Mouse (Mus musculus) MEL-GATA-1-ER (cell line): ENCODE measurements around the gene Fkbp4.
A peak's percentile ranks its signal among the peaks of the same experiment; 100 is the strongest.

Experiments used
- DNase-seq: peaks from one replicate; pipeline ENCODE4 v3.0.0-alpha.2; 2012; ENCODE audit warnings: low read depth; ENCODE audit errors: extremely low read depth

Fkbp4 gene

DNA sequence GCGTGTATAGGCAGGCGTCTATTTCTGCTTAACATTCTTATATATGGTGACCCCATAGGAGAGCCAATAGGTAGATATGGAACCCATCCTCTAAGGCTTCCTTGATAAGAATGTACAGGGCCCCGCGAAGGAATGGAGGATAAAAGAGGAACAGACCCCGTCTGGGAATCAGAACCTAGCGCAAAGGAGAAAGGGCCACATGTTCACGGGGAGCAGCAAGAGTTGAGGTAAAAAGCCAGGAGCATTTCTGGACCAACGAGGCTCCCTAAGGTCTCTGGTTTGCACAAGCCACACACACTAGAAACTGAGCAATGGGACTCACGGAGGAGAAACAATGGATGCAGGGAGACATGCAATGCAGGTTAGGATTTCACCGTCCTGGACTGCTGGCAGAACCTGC lies 1.2 kb downstream of the Fkbp4 start:
- DNase-seq: no peak

DNA sequence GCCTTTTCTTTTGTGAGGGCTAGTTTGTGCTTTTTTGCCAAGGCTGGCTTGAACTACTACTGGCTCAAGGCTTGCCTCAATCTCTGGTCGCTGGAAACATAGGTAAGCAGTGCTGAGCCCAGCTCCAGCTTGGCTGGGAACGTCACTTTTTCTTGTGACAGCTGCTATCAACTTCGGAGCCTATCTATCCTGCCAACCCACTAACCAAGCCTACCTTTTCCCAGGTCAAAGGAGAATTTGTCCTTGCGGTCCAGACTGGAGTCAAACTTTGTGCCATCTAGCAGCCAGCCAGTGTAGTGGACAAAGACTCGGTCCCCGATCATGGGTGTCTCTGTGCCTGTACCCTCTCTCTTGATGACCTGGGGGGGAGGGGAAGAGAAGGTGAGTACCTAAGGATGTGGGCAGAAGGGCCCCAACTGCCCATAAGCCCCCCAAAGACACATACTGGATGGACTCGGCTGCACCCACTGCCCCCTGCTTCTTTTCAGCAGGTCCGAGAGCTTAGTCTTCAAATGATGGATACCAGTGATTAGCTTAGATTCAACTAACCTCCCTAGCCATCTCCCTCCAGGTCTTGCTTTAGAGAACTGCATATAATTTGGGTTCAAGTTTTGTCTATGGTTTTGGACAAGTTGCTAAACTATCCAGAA lies 2.0 kb downstream of the Fkbp4 start:
- DNase-seq: no peak

DNA sequence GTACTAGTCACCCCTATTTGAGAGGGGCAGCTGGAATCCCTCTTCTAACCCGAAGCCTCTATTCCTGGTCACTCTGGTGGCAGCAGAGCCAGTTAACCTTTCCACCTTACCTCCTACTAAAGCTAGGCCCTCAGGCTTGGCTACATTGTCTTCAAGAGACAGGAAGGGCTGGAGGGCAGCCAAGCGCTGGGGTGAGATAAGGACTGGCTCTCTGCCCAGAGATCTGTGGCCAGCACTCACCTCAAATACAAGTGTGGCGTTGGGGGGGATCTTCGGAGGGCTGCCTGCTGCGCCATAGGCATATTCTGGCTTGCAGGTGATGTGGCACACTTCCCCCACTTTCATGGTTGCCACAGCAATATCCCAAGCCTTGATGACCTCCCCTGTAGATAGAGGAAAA lies 3.0 kb downstream of the Fkbp4 start:
- peak; percentile 74 for DNase-seq

DNA sequence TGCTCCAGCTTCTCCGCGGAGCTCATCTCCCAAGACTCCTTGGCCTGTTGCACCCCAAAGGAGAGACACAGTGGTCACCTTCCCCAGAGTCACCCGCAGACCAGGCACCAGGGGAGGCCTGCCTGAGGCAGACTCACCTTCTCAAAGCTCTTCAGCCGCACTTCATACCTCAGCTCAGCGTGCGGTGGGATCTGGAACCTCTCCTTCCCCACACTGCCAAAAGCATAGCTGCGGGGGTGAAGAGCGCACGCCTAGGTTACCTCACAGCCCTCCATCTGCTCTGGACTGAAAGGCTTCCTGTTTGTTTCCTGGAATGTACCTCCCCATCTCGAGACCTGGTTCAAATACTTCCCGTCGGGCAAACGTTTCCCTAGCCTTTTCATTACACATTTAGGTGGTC lies 4.9 kb downstream of the Fkbp4 start:
- DNase-seq: no peak

DNA sequence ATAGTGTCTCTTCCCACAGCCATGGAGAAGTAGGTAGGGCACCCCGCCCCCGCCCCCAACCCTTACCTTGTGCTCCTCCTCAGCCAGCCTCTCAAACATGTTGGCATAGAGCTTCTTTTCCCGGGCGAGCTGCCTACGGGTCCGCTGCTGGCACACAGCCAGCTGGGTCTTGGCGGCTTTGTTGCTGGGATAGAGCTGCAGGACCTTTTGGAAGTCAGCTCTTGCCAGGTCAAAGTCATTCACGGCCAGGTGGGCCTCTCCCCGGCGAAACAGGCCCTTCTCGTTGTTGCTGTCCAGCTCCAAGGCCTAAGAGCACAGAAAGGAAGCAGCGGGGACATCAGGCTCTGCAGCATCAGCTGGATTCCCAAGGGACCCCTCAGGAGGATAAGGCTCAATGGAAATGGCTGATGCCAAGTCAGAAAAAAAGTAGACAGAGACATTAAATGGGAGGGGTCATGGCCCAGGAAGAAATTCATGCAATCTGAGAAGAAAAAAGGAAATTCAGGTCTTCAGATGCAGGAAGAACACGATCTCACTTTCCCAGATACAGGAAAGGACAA lies 6.0 kb downstream of the Fkbp4 start:
- DNase-seq: no peak

DNA sequence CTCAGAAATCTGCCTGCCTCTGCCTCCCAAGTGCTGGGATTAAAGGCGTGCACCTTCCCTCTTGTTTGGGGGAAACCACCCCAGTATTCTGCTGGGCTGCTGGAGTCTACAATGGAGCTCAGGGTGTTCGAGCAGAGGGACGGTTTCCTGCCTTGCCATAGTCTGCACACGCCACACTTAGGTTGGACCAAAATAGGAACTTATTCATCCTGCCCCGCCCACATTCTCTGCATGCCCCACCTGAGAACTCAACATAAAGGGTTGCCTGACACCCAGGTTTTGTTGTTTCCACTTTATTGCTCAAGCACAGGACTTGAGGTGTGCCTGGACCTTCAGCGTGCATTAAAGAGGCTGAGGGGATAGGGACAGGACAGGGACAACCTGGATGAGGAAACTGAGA lies 8.7 kb downstream of the Fkbp4 start:
- DNase-seq: no peak

DNA sequence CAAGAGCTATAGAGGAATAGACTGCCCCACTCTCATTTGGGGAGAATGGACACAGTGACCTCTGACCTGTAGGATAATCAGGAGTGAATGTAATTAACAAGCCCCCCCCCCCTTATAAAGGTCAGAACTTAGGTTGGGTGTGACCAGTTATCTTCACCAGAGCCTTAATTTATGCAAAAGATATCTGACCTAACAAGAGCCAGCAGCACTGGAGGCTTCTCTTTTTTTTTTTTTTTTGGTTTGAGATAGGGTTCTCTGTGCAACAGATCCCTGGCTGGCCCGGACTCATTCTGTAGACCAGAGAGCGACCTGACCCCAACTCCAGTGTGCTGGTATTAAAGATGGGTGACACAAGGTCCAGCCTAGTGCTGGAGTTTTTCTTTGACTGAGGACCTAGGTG lies 9.2 kb downstream of the Fkbp4 start:
- no peak for DNase-seq

DNA sequence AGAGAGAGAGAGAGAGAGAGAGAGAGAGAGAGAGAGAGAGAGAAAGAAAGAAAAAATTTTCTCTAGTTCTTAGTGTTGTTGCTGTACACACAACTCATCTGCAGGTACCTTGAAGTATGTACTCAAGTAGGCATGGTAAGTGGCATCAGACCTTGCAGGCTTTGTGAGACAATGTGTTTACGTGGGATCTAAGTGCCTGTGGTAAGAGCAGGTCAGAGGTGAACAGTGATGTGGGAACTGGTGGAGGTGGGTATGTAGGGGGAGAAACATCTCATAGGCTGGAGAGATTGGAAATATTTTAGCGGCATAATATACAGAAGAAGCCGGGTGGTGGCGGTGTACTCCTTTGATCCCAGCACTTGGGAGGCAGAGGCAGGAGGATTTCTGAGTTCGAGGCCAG lies 10.9 kb downstream of the Fkbp4 start:
- DNase-seq: no peak

DNA sequence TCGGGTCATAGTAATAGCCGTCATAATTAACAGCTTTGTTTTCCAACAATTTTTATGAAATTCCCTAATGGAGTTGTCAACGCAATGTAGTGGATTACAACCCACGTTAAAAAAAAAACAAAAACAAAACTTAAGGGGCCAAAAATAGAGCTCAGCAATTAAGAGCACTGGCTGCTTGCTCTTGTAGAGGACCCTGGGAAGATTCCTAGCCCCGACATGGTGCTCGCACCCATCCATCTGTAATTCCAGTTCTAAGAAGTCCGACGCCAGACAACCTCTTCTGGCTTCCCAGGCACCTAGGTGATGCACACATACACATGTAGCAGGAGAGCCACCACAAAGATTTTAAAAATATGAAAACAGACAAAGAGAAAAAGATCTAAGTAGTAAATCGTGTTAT lies 13.4 kb downstream of the Fkbp4 start:
- no peak for DNase-seq

DNA sequence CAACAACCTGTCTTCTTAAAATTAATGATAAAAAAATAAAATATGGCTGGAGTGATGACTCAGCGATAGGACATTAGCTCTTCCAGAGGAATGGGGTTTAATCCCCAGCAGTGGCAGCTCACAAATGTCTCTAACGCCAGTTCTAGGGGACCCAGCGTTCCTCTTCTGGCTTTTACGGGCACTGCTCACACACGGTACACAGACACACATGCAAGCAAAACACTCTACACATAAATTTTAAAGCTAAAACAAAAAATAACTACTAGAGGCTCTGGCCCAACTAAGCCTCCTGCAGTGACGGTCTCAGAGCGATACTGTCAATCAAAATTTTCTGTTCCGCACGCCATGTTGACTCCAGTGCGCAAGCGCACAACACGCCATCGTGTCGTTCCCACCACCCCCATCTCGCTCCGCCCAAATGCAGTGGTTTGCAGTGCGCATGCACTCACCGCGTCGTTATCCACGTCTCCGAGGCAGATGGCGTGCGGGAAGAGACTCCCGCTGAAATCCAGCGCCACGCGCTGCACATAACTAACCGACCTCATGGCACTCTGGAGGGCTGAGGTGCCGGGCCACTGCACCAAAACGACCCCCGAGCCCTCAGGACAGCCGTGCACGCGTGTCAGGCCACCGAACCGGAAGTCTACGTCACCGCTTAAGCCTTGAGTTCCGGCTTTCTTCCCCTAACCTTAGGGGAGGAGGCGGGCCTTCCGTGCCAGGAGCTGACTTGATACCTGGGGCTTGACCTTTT lies 14.0 kb downstream of the Fkbp4 start, which contains the start of gene Itfg2:
Itfg2 (minus strand) TSS at position 663 of the 751 bp plus-strand sequence.
- DNase-seq: peak; percentile 86

DNA sequence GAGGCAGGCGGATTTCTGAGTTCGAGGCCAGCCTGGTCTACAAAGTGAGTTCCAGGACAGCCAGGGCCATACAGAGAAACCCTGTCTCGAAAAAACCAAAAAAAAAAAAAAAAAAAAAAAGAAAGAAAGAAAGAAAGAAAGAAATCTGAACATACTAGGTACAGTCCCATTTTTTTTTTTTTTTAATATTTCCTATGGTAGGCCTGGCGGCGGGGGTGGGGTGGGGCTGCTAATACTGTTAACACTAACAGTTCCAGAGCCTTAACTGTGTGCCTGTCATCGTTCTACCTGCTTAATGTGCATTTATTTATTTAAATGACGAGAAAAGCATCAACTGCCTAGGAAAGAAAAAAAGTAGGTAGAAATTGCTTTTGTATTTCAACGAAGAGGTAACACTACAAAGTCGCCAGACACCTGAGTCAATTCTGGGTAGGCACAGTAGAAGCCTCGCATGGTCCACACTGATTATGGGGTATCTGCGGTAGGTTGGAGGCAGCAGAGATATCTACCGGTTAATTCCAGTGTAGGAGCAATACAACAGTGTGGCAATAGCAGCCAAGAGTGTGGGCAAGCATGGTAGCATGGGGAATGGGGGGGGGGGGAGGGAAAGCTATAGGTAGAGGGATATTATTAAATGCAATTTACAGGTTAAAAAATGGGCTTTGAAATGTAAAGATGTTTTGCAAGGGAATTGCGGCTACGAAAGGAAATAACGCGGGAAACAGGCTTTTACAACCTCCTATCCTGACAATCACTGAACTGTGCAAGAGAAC lies 14.8 kb downstream of the Fkbp4 start:
- no peak for DNase-seq

DNA sequence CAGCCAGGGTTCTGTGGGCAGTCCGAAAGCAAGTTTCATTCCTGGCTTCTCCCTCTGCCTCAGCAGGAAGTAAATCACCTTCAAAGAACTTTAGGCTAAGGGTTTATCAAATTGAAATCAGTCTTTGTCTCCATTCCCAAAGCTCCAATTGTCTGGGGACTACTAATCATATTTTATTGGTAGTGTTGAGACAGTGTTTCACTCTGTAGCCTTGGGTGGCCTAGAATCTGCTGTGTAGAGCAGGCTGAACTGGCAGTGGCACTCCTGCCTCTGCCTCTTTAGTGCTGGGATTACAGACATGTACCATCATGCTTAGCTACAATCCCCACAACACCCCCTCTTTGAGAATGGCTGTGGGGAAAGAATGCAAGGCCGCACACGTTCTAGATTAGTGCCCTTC lies 17.0 kb downstream of the Fkbp4 start:
- no peak for DNase-seq

DNA sequence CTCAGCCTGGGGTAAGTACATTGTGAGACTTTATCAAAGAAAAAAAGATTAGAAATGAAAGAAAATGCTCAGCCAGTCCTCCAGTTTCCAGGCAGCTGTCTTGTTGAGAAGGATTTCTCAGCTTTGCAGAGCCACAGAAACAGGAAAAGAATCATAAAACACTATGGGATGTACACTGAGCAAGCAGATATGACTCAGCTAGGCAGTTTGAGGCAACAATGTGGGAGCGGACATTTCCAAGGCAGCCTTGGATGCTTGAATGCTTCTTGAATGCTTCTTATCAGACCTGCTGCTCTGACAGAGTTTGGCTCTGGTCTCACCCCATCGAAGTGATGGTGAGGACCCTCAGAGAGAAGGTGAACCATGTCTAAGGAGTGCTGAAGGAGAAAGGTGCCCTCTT lies 17.4 kb downstream of the Fkbp4 start:
- DNase-seq: no peak

DNA sequence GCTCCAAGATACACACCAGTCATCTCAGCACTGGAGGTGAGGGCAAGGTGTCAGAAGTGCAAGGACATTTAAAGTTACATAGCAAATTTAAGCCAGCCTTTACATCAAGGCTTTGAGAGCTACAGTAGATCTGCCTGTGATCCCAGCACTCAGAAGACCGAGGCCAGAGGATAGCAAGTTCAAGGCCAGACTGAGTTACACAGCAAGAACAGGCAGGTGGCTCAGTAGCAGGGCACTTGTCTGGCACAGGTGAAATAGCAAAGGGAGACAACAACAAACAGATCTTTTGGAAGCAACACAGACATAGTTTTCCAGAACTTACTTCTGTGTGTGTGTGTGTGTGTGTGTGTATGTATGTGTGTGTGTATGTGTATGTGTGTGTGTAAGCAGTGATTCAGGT lies 20.4 kb downstream of the Fkbp4 start:
- no peak for DNase-seq

DNA sequence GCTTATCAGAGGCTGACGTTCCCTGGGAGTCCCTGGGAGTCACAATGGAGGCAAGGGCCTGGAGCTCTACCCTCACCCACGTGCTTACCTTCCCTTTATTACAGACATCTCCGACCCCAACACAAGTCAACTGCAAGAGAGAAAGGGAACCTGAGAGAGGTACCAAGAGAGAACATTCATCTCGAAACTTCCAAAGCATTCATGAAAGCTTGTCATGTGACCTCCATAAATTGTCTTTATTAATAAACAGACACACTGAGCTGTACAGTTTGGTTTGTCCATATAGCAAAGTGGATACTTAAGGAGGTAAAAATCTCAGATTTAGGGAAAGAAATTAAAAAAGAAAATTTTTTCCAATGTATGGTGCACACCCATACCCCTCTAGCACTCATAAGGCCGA lies 22.3 kb downstream of the Fkbp4 start:
- DNase-seq: no peak

DNA sequence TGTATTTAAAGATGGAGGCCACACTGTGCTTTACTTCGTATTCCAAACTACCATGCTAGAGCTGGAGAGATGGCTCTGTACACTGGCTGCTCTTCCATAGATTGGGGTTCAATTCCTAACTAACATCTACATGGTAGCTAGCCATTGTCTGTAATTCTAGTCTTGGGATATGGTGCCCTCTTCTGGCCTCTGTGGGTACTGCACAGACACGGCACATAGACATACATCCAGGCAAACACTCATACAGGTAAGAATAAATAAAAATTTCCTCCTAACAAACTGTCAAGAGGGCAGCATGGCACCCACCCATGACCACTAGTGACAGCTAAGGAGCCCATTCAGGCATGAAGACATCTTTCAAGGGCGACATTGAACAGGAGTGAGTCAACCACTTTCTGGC lies 27.4 kb downstream of the Fkbp4 start:
- peak; percentile 33 for DNase-seq

DNA sequence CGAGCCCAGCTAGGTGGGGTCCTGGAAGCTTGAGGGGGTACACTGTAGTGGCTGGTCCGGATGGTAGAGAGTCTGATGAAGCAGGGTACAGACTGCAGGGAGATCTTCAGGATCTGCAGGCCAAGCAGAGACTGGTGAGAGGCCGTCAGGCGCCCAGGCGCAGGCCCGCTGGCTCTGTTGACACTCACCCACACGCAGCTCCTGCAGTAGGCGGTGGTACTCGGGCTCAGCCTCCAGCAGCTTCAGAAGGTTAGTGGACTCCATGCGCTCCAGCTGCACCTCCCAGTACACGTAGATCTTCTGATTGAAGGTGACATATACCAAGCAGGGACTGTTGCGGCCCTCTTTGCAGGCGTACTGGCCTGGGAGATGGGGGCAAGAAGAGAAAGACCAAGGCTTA lies 28.2 kb downstream of the Fkbp4 start:
- DNase-seq: no peak

DNA sequence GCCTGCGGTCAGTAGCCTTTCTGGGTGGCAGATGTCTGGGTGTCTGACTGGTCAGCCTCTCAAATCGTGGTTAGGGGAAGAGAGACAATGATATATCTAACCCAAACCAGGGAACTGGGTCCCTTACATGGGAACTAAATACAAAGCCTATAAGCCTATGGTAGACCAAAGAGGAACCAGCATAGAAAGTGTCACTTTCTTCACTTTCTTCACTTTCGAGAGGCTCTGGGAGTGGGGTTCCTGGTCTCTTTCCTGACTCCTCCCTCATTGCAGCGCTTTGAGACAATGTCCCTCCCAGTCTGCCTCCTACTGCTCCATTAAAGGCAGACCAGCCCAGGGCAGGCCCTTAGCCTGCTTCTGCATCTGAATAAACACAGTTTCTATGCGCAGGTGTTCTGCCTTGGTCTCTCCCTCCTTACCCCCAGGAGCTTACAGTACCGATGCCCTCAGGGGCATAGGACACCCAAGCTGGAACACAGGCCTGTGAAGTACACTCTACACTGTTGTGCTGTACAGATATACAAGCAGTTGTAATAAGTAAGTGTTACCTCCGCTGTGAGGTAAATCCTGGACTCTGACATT lies 29.8 kb downstream of the Fkbp4 start:
- no peak for DNase-seq

DNA sequence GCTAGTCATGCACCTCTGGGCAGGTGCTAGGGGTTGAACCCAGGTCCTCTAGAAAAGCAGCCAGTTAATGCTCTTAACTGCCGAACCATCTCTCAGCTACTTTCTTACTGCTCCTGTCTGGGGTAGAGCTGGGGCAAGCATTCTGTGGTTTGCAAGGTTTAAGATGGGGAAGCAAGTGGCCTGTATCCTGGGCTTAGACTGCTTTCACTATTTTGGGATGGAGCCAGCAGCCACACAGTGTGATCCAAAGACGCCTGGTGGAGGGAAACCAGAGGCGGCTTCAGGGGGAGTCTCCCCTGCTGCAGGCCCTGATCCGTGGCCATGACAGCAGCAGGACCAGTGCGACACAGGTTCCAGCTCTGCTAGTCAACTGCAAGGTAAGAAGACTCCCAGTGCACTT lies 33.8 kb downstream of the Fkbp4 start:
- no peak for DNase-seq

DNA sequence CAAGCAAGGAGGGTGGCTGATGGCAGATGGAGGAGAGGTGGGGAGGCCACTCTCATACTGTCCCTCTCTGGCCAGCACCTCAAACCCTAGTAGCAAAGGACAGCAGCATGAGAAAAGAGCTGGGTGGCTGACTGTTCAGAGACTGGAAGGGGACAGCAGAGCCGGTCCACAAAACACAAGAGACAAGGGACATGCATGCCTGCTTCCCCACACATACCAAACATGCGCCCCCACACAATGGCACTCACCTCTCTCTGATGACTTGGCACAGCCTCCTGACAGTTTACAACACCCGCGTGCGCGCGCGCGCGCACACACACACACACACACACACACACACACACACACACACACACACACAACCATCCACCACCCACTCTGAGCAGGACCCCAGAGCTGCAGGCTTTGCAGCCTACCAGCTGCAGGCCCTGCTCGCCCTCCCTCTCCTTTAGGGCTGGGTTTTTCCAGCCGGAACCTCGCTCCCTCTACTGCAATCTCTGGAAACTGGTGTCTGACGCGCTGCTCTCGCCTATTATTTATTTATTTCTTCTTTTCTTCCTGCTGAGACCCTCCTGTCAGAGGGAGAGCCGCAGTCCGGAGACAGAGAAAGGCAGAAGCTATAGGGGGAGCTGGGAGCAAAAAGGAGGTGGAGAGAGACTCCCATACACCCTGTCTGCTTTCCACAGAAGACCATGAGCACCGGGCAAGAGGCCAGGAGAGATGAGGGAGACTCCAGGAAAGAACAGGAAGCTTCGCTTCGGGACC lies 38.9 kb downstream of the Fkbp4 start:
- DNase-seq: no peak

DNA sequence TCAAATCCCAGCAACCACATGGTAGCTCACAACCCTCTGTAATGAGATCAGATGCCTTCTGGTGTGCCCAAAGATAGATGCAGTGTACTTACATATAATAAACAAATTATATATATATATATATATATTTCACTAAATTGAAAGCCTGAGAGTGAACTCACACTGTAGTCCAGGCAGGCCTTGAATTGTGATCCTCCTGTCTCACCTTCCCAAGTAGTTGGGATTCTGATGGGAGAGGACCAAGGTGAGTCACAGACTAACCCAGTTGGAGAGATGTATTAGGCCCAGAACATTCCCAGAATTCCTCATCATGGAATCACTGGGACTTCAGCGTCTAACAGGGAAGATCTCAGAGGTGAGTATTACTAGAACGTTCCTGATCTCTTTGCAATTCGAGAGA lies 39.5 kb downstream of the Fkbp4 start, which contains the start of gene Nrip2:
Nrip2 (plus strand) TSS at position 301 of the 400 bp plus-strand sequence.
- DNase-seq: no peak
